Mouse (Mus musculus): Measurements from ENCODE around the gene Olfr576. TPM values are rescaled to one million over a fixed set of nuclear protein-coding genes. Genes with fewer than 3 reads are reported as not detected.

Olfr576 gene
- not detected for polyA plus RNA-seq (2017; shearing (Covaris generic))

DNA sequence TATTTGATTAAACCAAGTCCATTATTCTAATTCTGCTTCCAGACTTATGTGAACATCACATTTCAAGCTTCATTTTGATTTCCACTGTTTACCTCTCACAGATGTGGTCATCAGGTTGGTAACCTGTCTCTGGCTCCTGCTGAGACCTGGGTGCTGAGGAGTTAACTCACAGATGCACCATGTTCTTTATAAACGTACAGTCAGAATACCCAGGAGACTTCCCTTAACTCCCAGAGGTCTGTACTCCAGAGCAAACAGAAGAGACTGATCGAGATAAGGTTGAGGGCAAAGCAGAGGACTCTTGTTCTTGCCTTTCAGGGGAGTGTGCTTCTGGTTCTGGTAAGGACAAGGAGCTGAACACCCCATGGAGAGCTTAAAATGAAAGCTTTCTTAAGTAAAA is at the start of gene Olfr576:
Gene Olfr576, plus strand, starts transcription at position 301 of the 400 bp plus-strand sequence.
- no peak for ATAC-seq

DNA sequence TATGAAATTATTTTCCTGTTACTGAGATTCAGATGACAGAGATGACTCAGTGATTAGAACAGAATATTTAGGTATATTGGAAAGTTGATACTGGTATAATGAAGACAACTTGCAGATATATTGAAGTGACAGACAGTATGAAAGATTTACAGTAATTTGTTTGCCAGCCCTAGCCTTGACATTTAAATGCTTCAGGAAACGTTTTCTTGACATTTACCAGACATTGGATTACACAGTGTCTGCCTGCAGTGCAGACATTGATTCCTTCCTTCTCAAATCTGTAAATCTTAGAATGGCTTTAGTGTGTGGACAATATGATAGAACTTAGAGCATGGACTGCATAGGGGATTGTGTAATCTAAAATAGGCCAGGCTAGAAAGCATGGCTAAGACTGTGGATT is 47.2 kb upstream of the Olfr576 start:
- ATAC-seq: no peak

DNA sequence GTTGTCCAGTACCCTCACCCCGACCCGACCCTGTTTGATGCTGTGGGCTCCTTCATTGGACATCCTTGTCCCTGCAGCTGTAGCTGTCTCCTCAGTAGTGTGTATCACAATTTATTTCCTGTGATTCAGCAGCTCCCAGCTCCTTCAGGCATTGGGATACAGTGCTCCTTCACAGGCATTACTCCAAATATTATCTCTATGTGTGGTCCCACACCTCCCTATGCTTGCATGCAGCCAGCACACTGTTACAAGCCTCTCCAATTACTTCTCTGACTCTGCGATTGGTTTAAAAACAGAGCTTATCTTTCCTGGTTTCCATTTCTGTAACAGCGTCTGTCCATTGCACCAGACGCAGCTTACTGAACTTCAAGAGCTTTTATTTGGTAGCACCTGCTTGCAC is 46.1 kb upstream of the Olfr576 start:
- no peak for ATAC-seq

DNA sequence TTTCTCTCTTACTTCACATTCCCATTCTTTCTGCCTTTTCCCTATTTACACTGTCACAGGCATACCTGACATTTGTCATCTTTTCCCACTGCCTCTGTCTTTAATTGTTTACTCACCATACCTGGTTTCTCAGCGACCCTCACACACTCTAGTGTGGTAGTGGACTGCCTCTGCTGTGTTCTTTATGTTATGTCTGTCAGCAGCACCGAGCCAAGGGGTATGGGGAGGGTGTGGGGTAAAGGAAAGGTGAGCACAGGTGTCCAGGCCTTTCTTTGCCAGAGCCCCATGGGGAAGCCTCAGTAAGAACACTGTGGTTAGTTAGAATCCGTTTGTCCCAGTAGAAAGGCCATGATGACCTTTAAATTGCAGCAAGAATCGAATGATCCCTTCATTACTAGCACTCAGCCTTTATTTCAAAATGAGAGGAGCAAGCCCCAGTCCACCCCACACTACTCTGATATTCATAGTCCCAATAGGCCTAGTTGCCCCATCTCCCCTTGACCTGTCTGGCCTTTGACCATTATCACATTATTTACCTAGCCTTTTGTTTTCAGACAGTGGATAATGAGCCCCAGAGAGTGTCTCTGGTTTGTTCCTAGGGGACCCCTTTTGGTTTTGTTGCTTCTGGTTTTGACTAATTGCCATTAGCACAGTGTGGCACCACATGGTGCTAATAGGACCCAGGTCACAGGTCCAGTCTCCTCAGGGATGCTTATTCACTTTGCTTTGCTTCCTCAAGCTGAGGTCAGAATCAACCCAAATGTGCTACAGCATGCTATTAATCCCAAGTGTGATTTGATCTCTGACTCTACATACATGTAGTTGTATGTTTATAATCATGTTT is 45.2 kb upstream of the Olfr576 start, which contains the start of gene Olfr571:
Gene Olfr571, minus strand, starts transcription at position 505 of the 844 bp plus-strand sequence.
- ATAC-seq: no peak

DNA sequence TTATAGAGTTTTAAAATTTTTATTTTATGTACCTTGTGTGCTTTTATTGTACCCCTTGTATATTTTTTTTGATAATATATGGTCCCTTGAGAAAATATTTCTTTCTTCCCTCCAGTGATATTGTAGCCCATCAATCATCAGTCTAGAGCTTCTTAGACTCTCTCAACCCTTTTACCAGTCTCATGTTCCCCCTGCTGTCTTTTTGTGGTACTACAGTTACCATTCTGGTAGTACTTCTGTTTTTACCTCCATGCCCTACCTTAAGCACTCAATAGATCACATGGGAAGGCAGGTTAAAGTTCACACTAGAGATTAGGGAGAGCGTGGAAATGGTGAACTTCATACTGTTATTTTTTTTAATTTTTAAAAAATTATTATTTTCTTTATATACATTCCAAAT is 42.8 kb upstream of the Olfr576 start:
- no peak for ATAC-seq

DNA sequence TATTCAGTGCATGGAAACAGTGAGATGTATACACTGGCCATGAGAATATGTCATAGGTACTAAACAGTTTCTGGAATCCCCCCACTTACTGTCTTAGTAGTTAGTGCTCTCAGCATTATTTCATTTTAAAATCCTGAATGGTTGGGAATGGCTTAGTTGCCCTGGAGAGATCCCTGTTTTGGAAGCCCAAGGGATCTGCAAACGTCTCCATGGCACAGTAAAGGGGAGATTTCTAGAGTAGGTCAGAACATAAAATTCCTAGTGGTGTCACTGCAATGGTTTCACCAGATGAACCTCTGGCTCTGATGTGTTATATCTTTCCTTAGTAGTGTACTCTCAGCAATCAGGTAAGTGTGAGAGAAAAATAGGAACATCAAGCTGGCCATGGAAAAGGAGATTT is 38.4 kb upstream of the Olfr576 start, which contains the start of gene Olfr572:
Gene Olfr572, plus strand, starts transcription at position 301 of the 400 bp plus-strand sequence.
- ATAC-seq: no peak

DNA sequence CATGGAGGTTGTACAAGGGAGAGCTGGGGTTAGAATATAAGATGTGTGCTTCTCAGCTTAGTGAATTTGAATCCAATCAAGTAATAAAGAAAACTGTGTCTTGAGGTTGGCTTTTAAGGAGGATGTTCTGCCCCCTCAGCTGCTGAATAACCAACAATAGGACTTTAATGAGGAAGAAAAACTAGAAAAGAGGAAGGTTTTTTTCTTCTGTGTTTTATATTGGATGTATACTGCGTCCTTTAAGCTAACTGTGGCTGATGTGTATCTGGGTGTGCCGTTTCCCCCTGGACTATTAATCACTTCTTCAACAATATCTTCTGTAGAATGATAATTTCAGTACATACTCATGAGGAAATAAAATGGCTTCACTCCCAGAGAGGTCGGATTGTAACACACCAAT is 35.4 kb upstream of the Olfr576 start:
- ATAC-seq: no peak

DNA sequence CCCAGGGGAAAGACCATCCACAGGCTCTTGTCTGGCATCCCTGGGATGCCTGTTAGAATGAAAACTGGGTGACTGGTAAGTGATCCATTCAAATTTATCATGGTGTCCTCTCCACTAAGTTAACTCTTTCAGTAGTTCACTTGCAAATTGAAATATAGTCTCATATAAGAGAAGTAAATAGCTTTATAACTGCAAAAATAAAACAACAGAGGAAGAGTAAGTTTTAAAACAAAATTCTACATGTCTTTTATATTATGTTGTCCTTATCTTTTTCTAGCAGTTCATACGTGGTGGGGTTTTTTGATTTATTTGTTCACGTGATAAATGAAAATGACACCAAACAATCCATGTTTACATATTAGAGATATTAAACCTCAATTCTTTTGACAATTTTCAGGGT is 20.0 kb upstream of the Olfr576 start, which contains the start of gene Olfr573-ps1:
Gene Olfr573-ps1, minus strand, starts transcription at position 101 of the 400 bp plus-strand sequence.
- no peak for ATAC-seq

DNA sequence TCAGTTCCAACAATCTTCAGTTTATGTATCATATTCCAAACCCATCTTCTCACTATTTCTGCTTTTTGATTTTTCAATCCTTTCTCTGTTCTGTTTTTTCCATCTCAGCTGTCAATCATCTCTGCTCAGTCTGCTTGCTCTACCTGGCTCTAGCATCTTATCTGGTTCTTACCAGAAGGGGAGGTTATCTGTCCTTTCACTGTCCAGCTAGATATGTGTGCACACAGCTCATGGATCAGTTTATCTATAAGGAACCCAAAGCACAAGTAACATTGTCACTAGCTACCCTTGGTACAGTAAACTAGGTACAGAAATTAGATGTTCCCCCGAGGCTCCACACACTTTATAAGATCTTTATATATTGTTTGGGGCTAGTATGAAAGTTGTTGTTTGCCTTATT is 19.0 kb upstream of the Olfr576 start:
- ATAC-seq: no peak

DNA sequence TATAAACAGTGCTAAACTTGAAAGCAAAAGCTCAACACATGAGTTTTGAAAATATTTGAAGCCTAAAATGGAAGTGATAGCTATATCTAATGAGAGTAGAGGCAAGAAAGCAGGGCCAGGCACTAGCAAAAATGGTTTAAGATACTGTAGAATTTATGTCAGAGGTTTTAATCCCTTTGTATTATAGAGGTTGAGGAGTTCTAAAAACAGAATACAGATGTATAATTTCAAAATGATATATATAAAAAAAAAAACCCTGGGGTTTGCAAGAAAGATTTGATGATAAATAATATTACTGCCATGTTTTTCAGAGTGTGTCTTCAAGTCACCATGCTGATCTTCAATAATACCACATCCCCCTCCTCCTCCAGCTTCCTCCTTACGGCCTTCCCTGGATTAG is 14.3 kb upstream of the Olfr576 start, which contains the start of gene Olfr574:
Gene Olfr574, plus strand, starts transcription at position 301 of the 400 bp plus-strand sequence.
- ATAC-seq: no peak

DNA sequence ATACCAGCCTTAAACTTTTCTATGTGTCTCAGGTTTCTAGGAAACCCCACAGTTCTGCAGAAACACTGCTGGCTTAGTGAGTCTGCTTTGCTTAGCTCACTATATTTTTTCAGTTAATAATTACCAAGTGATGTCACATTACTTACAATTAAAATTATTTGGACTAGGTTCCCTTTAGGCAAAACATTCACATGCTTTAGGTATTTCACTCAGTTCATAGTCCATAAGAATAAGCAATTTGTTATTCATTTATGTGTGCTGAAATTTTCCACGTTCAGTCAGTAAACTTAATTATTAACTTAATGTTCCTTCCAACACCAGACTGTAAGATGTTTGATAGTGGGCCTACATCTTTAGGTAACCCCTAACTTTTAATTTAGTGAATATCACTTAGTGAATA is 11.7 kb upstream of the Olfr576 start:
- no peak for ATAC-seq

DNA sequence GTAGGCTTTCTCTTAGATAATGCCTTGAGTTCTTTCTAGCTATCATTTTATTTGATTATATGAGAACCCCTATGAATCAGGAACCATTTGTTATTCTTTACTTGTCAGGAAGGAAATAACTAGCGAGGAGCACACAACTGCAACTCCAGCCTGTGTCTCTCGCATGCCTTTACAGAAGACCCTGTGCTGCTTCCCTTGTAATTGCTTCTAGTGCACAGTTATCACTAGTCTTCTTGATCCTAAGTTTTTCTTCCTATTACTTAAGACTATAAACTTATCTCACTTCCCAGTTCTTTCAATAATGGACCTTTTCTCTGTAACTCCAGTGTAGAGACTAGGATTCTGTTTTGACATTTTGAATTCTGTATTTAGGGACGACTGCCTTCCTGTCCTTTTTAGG is 4.3 kb upstream of the Olfr576 start:
- ATAC-seq: no peak

DNA sequence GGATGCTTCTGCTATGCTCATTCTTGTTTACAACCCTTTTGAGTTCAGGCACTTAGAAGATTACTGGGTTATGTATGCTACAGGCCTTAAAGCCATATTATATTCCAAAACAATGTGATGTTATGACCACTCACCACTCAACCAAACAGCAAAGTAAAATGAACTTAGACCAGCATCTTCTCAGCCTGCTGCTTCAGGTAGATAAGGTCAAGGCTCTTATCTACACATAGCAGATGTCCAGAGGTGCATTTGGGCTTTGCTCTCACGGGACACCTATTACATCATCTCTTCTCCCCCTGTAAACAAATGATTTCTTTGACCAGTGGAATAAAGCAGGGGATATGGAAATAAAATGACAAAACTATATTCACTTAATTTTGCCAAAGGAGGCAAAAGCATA is 3.9 kb upstream of the Olfr576 start, which contains the start of gene Olfr575:
Gene Olfr575, minus strand, starts transcription at position 183 of the 400 bp plus-strand sequence.
- ATAC-seq: no peak

DNA sequence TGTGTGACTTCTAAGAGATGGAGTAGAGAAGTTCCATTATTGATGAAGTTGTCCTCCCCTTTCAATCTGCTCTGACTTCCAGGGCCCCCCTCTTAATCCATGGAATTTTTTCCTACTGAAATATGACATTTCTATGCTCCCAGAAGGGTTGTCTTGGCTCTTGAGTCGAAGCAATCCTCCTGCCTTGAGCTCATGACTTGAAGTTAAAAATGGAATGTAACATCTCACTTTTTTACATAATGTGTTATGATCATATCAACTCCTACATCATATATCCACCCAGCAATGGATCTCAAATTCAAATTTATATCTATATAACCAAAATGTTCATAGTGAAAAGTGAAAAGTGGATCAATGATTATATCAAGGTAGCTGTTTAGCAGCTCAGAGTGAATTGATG is 11.9 kb downstream of the Olfr576 start:
- ATAC-seq: no peak

DNA sequence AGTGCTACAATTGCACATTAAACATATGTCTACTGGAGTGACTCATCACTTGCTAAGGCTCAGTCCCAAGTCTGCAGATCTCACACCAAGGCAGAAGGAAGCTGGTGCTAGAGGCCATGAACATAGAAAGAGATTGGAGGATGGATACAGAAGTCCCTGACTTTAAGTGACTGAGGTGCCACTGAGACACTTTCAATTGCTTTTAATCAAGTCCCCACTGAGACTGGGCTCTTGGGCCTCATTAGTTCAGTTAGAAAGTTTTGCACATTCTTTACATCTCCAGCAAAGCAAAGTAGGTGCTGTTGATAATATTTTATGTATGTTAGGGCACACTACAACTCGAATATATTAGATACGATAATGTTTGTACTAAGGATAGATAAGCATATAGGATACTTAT is 13.4 kb downstream of the Olfr576 start, which contains the start of gene Olfr577:
Gene Olfr577, minus strand, starts transcription at position 101 of the 400 bp plus-strand sequence.
- ATAC-seq: no peak

DNA sequence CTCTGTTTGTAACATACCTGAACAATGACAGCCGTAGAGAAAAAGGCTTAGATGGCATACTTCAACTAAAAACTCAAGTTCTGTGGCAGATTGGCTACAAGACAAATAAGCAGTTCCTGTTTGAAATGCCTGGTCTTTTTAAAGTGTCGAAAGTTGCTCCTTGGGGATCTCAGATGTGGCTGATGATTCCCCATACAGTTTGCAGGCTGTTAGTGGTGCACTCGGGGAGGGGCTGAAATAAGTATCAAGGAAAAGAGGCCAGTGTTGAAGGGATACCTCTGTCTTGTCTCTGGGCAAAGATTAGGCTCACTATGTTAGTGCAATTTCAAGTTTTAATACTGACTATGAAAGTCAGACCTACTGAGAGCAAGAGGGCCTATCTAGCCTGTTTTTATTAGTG is 26.8 kb downstream of the Olfr576 start, which contains the start of gene Olfr578:
Gene Olfr578, minus strand, starts transcription at position 101 of the 400 bp plus-strand sequence.
- no peak for ATAC-seq

Other genes starting within 250 kb of the Olfr576 start
- gene Olfr33, start 243.6 kb upstream of the Olfr576 start, polyA plus RNA-seq (2017; shearing (Covaris generic)): not detected
- gene Olfr559, start 235.2 kb upstream of the Olfr576 start, polyA plus RNA-seq (2017; shearing (Covaris generic)): not detected
- not detected for gene Olfr560, start 203.3 kb upstream of the Olfr576 start, polyA plus RNA-seq (2017; shearing (Covaris generic))
- not detected for gene Olfr78, start 203.2 kb upstream of the Olfr576 start, polyA plus RNA-seq (2017; shearing (Covaris generic))
- not detected for gene Olfr561, start 191.4 kb upstream of the Olfr576 start, polyA plus RNA-seq (2017; shearing (Covaris generic))
- not detected for gene Olfr564, start 159.2 kb upstream of the Olfr576 start, polyA plus RNA-seq (2017; shearing (Covaris generic))
- not detected for gene Olfr566, start 103.9 kb upstream of the Olfr576 start, polyA plus RNA-seq (2017; shearing (Covaris generic))
- not detected for gene Olfr568, start 85.5 kb upstream of the Olfr576 start, polyA plus RNA-seq (2017; shearing (Covaris generic))
- gene Olfr569, start 71.8 kb upstream of the Olfr576 start, polyA plus RNA-seq (2017; shearing (Covaris generic)): not detected
- gene Olfr570, start 68.1 kb upstream of the Olfr576 start, polyA plus RNA-seq (2017; shearing (Covaris generic)): not detected
- under 1 TPM in 1 of 2 experiments, not detected in 1; 0.07 TPM for gene Olfr571, start 45.1 kb upstream of the Olfr576 start, polyA plus RNA-seq (2017; shearing (Covaris generic))
- not detected for gene Olfr572, start 38.3 kb upstream of the Olfr576 start, polyA plus RNA-seq (2017; shearing (Covaris generic))
- gene Olfr573-ps1, start 20.1 kb upstream of the Olfr576 start, polyA plus RNA-seq (2017; shearing (Covaris generic)): not detected
- gene Olfr574, start 14.2 kb upstream of the Olfr576 start, polyA plus RNA-seq (2017; shearing (Covaris generic)): not detected
- not detected for gene Olfr575, start 3.9 kb upstream of the Olfr576 start, polyA plus RNA-seq (2017; shearing (Covaris generic))
- gene Olfr577, start 13.3 kb downstream of the Olfr576 start, polyA plus RNA-seq (2017; shearing (Covaris generic)): not detected
- gene Olfr578, start 26.7 kb downstream of the Olfr576 start, polyA plus RNA-seq (2017; shearing (Covaris generic)): not detected
- not detected for gene Olfr582, start 75.4 kb downstream of the Olfr576 start, polyA plus RNA-seq (2017; shearing (Covaris generic))
- not detected for gene Olfr583, start 88.6 kb downstream of the Olfr576 start, polyA plus RNA-seq (2017; shearing (Covaris generic))
- not detected for gene Olfr584, start 119.2 kb downstream of the Olfr576 start, polyA plus RNA-seq (2017; shearing (Covaris generic))
- not detected for gene Olfr585, start 135.1 kb downstream of the Olfr576 start, polyA plus RNA-seq (2017; shearing (Covaris generic))
- not detected for gene Olfr586, start 163.0 kb downstream of the Olfr576 start, polyA plus RNA-seq (2017; shearing (Covaris generic))
- gene Olfr588-ps1, start 178.2 kb downstream of the Olfr576 start, polyA plus RNA-seq (2017; shearing (Covaris generic)): not detected
- not detected for gene Olfr589, start 193.7 kb downstream of the Olfr576 start, polyA plus RNA-seq (2017; shearing (Covaris generic))
- not detected for gene Olfr591, start 215.7 kb downstream of the Olfr576 start, polyA plus RNA-seq (2017; shearing (Covaris generic))
- gene Olfr592, start 222.1 kb downstream of the Olfr576 start, polyA plus RNA-seq (2017; shearing (Covaris generic)): not detected
- not detected for gene Olfr593, start 249.2 kb downstream of the Olfr576 start, polyA plus RNA-seq (2017; shearing (Covaris generic))

All from CD4-positive, CD25-positive, alpha-beta regulatory T cell, adult 4 months (primary cell).